Mouse (Mus musculus): ENCODE measurements around the gene Slc4a4.

Gene Slc4a4

DNA sequence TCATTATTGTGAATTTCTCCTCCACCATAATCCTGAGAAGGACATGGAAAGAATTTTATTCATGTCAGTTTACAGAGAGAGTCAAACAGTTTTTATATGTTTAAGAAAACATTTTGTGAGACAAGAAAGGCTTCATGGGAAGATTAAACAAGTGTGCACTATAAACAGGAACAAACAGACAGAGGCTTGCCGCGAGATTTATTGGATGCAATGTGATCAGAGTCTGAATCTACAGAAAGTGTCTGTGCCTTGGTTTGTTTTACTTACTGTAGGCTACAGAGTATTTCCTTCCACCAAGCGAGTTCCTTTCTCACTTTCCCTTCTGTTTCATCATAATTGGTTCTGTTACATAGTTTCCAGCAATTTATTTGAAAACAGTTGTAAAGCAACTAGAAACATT lies 264.5 kb downstream of the Slc4a4 start:
- in situ Hi-C loops (cut with MboI): no loop called here

DNA sequence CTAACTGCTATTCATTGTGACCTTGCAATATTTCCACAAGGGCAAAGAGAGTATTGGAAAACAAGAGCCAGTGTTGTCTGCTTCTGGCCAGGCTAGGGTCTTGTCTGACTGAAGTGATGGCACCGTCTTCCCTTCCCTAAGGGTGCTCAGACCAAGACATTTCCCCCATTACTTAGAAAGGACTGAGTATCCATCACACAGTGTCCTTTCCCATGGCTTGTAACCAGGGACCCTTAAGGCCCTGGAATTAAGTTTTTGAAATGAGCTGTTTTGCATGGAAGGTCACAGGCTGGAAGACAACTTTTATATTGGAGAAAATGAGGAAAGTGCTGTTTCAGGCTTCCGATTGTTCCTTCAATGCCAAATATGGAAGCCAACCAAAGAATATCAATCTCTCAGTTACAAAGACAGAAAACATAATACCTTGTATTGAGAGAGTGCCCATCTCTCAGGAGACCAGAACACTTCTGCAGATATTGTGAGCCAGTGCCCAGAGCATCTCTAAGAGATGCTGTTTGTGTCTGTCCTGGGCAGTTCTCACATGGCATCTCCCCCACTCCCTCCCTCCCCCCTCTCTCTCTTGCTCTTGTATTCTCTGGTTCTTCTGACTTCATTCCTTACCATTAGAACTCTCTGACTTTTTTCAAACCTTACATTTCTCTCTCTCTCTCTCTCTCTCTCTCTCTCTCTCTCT lies 284.6 kb downstream of the Slc4a4 start:
- in situ Hi-C loops (cut with MboI): no loop called here

DNA sequence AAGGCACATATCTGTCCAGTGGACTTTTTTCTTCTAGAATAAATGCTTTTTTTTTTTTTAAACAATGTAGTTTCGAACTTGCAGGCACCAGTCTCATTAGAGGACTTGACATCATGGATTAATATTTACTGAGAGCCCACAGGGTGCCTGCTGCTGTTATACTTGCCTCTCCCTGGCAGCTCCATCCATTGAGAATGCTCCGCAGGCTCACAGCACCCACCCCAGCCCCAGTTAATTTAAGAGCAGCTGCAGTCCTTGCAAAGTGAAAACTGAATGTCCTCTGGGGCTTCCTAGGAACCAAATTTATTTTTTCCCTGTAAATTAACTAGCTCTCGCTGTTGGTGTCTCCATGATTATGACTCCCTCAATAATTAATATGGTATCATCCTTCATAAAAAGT lies 303.4 kb downstream of the Slc4a4 start:
- in situ Hi-C loops (cut with MboI): no loop called here

DNA sequence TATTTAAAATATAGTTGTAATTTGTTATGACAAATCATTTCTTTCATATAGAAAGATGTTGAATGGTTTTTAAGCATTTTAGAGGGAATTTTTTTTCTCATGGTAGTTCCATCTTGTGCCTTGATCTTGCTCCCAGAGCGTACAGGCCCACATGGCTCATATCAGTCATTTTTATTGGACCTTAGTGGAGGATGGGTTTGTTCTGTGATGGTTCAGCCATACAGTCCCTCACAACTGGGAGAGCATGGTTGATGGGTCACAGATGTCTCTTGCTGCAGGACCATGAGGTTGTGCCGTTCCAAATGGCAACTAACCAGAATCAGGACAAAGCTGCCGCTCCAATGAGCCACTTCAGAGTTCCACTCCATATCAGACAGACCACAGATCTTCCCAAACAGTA lies 308.0 kb downstream of the Slc4a4 start:
- in situ Hi-C loops (cut with MboI): no loop called here

DNA sequence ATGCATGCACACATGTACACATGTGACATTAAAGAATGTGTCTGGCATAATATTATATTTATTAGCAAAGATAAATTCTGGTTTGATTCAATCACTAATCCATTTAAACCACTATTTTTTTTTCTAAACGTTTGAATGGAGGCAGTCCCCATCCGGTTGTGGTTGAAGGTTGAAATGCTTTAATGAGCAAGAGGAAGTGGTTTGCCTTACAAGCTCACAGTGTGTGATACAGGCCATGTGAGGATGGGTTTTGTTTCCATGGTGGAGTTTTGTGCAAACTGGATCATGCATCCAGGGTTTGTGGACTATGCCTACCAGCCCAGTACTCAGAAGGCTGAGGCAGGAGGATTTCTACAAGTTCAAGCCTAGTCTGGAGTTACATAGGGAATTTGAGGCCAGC lies 311.9 kb downstream of the Slc4a4 start:
- in situ Hi-C loops (cut with MboI): no loop called here

DNA sequence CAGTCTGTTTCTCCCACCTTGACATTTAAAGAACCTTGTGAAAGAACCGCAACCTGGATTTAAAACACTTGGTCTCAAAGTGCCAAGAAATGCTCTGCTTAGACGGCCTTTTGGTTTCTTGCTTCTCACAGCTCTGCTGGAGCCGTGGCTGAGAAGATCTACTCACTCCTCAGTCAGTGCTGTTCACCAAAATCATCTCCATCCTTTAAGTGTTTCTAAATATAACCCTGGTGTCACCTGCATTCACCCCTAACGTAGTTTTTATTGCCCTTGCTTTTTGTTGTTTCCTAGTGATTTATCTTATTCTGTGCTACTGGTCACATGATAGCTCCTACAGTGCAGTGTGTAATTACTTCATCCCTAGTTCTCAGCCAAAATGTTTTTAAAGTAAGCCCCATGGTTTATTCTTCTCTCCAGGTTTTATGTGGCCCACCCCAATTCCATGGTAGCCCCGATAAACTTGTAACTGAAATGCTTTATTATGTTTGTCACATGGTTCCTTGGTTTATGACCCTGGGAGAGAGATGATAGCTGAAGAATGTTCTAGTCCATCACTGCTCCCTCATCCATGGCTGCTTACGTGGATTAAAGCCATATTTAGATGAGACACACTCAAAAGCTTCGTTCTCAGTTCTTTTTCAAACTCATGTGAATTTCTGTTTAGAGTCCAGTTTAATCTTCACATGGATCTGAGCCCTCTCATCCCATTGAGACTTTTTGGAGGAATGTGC lies 323.5 kb downstream of the Slc4a4 start:
- in situ Hi-C loops (cut with MboI): no loop called here

DNA sequence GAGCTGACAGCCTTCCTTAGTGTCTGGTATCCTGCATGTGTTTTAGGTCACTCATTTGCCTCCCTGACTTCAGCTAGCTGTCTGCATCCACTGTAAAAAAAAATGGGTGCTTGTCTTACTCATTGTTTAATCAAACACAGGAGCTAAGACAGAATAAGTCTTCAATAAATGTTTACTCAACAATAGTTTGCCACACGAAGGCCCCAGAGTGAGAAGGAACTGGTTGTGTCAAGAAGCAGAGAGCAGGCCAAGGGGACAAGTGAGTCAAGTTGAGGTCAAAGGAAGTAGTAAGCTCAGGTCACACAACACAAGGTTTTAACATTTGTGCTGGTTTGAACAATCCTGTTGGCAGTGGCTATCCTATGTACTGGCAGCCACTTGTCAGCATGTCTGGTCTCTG lies 324.4 kb downstream of the Slc4a4 start:
- in situ Hi-C loops (cut with MboI): no loop called here

DNA sequence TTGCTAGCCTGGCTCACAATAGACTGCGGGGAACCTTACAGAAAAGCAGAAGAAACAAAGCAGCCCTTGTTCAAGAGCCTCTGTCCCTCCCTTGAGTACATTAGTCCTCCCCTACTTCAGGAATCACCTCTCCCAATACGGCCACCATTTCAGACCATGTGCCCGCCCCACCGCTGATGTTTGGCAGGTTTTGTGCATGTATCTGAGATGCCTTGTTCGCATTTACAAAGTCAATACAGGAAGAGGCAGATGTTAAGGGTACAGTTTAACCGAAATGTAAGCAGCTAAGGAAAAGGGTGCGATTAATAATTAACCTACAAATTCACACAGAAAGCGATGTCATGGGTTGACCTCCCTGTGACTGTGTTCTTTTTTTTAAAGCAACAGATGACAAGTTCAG lies 331.6 kb downstream of the Slc4a4 start:
- in situ Hi-C loops (cut with MboI): no loop called here

DNA sequence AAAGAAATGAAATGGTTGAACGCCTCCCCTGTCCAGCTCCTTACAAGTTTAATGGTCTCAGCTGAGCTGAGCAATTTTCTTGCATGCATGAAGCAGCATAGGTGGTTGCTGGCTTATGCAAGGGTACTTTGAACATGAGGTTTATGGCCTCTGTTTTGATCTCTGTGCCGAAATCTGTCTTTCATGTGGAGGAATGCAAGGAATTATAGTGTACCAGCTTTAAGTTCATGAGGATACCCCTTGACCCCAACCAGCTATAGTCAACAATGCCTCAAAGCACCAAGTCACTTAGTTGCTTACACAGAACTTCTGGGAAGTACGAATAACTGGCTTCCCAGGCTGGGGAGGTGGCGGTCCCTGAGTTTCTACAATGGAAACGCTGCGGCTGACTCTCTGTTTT lies 332.1 kb downstream of the Slc4a4 start:
- in situ Hi-C loops (cut with MboI): no loop called here

DNA sequence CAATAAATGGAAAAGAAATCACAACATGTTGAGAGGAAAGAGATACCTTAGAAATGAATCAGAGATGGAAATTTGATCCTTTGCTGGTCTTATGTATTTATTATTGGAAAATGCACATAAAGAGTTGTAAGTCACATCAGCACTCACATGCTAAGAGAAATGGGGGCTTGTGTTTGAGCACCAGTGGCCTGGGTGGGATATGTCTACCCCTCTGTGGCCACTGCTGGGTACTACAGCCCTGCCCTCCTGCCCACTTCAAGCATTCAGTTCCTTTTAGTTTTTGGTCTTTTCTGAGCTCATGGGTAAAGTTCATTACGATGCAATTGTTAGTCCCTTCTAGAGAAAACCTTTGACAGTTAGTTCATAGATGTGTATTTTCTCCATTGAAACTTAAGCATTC lies 335.0 kb downstream of the Slc4a4 start:
- in situ Hi-C loops (cut with MboI): no loop called here

DNA sequence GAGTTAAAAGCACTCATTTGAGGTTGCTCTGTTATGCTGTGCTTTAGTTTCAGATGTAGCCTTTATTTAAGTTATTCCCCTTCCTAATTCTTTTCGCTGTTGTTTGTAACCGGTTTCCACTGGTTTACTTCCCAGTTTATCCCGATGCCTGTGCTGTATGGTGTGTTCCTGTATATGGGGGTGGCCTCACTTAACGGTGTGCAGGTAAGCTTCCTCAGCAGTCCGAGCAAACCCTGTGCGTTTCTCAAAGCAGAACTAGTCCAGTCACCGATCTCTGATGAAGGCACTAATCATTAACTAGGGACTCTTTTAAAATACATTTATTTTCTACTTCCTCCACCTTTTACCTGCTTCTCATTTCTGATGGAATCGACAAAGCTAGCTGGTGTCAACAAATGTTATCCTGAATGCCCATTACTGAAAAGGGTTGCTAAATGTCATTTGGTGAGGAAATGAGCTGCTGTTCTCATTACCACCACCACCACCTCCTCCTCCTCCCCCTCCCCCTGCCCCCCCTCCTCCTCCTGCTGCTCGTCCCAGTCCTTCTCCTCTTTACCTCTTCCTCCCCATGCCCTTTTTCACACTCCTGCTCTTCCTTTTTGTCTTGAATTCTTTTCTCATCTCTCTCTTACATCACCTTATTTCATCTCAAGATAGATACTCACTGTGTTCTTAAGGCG lies 336.6 kb downstream of the Slc4a4 start:
- in situ Hi-C loops (cut with MboI): no loop called here

DNA sequence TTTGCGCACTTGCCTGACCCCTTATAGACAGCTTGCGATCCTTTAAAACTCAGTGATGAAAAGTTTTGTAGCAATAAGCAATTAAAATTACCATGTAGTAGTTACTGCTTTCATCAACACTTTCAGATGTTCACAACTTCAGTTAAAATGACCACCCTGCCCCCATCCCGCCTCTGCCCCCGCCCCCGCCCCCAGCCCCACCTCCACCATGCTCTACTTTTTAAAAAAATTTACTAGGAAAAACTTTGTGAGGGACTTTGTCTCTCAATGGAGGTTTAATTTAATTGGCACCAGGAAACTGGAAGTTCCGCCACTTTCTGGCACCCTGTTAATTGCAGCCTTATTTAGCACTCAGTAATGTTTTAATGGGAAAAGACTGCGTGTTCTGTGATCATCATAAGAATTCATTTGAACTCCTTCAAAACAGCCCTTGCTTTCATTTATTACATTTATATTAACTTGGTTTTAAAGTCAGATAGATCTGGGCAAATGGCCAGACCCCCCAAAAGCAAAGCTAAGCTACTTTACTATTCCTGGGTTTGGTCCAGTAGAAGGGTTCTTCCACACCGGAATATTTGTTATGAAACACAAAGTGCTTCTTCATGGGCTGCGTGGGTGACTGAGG lies 337.2 kb downstream of the Slc4a4 start:
- in situ Hi-C loops (cut with MboI): no loop called here

DNA sequence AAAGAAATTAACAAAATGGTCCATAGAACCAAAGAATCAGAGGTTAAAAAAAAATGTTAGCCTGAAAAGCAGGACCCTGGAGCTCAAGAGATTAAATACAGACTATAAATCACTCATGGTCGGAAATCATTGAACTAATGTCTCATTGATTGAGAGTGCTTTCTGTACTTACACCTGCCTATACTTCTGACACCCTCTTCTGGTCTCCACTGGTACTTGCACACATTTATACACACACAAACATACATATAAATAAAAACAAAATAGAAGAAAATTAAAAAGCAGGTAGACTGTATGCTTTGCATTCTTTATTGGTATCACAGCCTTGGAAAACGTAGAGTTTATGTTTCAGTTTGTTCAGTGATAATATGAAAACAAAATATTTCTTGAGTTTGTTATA lies 341.3 kb downstream of the Slc4a4 start:
- in situ Hi-C loops (cut with MboI): no loop called here

DNA sequence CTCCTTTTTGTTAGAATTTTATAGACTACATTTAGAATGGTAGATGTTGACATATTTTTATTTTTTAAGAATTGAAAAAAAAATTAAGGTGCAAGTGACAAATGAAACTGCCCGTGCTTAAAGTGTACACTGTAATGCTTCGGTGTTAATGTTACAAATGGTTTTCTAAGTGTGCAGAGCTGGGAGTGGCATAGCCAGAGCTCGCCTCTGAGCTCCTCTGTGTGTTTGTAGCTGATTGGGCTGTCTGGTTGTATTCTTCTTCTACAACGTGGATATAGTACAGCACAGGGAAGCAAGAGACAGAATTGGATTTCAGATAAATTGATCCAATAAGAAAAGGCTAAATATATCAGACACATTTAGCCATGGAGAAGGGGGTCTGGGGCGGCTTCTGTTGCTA lies 343.0 kb downstream of the Slc4a4 start:
- in situ Hi-C loops (cut with MboI): no loop called here

DNA sequence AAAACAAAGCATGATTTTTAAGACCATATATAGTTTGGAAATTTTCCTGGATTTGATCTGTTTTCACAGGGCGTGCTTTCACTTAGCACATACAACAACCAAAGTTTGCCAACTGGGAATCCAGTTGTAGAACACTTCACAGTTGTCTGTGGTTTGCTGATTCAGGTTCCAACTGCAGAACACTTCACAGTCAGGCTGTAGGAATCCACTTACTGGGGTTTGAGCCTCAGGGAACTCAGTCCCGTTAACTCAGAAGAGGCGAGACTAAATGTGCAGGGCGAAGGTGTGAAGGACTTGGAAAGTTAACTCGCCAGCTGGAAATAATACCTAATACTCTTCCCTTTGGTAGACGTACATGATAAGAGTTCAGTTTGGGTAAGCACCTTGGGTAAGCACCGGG lies 345.7 kb downstream of the Slc4a4 start:
- in situ Hi-C loops (cut with MboI): no loop called here

DNA sequence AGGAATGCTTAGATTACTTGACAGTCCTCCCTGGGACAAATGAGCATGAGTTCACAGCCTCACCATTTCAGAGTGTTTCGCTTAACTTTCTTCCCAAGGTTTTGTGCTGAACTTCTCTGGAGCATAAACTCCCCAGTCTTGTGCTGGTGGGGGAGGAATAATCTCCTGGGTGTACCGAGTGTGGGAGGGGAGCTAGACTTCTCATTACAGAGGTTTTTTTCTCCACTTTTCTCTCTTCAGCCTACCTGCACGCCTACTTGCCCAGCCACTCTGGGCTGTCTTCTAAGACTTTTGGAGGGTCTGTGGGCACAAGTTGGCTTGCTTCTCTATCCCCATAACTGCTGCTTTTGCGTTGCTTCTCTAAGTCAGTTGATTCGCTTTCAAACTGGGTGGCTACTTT lies 365.2 kb downstream of the Slc4a4 start:
- in situ Hi-C loops (cut with MboI): no loop called here

DNA sequence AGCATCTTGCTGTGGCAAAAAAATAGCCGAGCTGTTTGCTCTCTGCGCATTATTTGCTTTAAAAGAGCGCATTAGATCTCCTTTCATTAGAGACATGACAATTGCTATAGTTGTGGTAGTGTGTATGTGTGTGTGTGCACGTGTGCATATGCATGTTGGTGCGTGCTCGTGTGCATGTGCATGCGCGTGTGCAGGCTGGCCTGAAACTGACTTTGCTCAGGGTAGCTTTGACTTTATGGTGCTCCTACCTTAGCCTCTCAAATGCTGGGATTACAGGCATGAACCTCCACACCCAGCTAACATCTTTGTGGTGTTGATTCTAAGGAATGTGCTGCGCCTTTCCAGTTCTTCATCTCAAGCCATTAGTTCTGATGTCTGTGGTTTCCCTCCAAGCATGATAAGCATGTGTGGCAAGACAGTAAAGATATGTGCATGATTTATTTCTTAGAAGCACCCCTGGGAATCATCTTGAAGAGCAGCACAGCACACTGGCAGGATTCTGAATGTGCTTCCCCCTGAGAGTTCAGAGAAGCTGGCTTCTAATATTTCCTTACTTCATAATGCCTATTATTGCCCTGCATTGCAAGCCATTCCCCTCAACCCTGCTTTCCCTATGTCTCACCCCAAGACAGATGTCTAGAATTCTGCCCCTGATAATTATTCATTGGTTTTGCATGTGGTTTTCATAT lies 373.3 kb downstream of the Slc4a4 start:
- in situ Hi-C loops (cut with MboI): no loop called here

DNA sequence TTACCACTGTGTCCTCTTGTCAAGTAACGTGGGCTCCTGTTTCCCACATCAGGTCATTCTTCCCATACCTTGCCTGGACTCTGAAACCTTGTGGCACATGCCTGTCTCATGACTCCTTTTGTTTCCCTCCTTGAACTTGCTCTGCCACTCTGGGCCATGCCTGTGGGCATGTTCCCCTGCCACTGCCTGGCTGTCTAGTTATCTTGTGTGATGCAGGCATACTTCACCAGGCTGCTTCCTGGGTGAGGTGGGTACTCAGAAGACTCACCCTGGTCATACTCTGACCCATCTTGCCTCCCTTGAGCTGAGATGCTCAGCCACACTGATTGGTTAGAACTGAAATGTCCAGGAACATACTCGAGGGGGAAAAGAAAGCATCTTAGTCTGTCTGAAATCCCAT lies 390.4 kb downstream of the Slc4a4 start:
- in situ Hi-C loops (cut with MboI): no loop called here

DNA sequence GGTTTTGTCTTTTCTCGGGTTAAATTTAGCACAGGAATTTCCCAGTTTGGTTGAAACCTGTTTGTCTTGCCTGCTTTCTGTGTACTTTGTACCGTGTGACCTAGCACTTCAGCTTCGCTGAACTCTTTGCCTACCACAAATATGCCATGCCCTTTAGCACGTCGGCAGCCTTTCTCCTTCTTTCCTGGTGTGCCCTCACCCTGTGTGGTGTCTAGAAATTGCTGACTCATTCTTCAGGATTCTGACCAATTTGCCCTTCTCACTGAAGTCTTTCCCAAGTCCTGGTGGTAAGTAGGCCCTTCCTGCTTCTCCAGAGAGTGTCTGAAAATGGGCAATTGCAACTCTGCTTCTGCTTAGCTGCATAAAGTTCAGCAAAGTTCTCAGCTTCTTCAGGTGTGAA lies 391.0 kb downstream of the Slc4a4 start:
- in situ Hi-C loops (cut with MboI): no loop called here

DNA sequence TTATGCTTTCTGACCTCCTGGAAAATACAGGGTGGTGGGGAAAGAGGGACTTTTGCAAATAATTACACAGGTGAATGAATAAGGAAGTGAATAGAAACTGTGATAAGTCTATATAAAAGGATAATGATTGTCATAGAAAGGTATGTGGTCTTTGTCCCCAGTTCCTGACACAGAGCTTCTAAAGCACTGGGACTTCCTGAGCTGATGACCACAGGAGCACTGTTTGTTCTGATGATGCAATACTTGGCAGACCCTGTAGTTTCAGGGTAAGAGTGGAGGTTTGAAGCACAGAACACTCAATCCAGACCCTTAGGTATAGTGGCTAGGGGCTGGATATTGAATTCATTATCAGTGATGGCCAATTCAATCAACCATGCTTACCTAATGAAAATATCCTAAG lies 391.7 kb downstream of the Slc4a4 start:
- in situ Hi-C loops (cut with MboI): no loop called here

DNA sequence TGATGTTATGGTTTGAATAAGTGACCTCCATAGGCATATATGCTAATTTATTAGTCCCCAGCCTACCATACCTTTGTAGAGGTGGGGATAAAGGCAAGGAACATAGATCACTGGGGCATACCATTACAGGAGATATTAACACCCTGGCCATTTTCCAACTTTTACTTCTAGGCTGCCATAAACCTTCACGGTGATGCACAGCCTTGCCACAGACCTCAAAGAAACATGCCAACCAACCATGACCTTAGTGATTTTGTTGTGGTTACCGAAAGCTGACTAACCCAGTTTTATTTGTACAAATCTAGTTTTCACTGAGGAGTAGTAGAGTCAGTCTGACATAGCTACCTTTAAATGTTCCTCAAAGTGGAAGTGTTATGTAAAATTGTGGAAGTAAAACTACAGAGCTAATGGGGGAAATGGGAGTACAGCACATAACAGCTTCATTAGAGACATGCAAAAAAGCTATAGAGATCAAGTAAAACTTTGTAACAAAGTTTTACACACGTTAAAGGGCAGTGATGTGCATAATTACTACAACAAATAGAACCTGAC lies 393.8 kb downstream of the Slc4a4 start:
- in situ Hi-C loops (cut with MboI): no loop called here
